Mouse (Mus musculus) limb, embryonic 11.5 days (tissue): ENCODE measurements around the gene Csad. TPM values are rescaled to one million over a fixed set of nuclear protein-coding genes. Genes with fewer than 3 reads are reported as not detected.

ENCODE experiments used
- polyA plus RNA-seq: library from polyadenylated mRNA; unstranded; fragments of >200 nt; fragmentation: Nextera tagmentation; extraction: Ambion mirVana; gene quantifications from 2 replicates; pipeline ENCODE4 v1.2.1, GENCODE M21; 2014

The Csad gene
- polyA plus RNA-seq, 1 experiment from 2014 or later: 37.3 TPM

Other genes with a start within 250 kb of the Csad start
- gene Krt8, start 200.2 kb downstream of the Csad start, polyA plus RNA-seq: 21.3 and 22.7 TPM in 2 replicates
- gene Krt18, start 176.5 kb downstream of the Csad start, polyA plus RNA-seq: 26.8 and 30.1 TPM in 2 replicates
- 131 and 141 TPM in 2 replicates for gene Eif4b, start 131.0 kb downstream of the Csad start, polyA plus RNA-seq
- gene Tns2, start 104.3 kb downstream of the Csad start, polyA plus RNA-seq: 14.6 and 15.6 TPM in 2 replicates
- 7.2 and 10.0 TPM in 2 replicates for gene Spryd3, start 68.5 kb downstream of the Csad start, polyA plus RNA-seq
- gene Igfbp6, start 60.4 kb downstream of the Csad start, polyA plus RNA-seq: 0.17 and 0.57 TPM in 2 replicates
- gene Soat2, start 54.2 kb downstream of the Csad start, polyA plus RNA-seq: 0.09 and 0.24 TPM in 2 replicates
- 67.5 and 71.1 TPM in 2 replicates for gene Zfp740, start 1.5 kb downstream of the Csad start, polyA plus RNA-seq
- 0.57 and 0.71 TPM in 2 replicates for gene Itgb7, start 27.2 kb upstream of the Csad start, polyA plus RNA-seq
- 118 and 119 TPM in 2 replicates for gene Rarg, start 52.8 kb upstream of the Csad start, polyA plus RNA-seq
- 0.88 and 1.1 TPM in 2 replicates for gene Gm9918, start 65.8 kb upstream of the Csad start, polyA plus RNA-seq
- gene Mfsd5, start 74.7 kb upstream of the Csad start, polyA plus RNA-seq: 58.5 and 62.8 TPM in 2 replicates
- 43.3 and 46.9 TPM in 2 replicates for gene Espl1, start 91.5 kb upstream of the Csad start, polyA plus RNA-seq
- 463 and 490 TPM in 2 replicates for gene Pfdn5, start 121.4 kb upstream of the Csad start, polyA plus RNA-seq
- 122 and 133 TPM in 2 replicates for gene Myg1, start 127.0 kb upstream of the Csad start, polyA plus RNA-seq
- 115 and 116 TPM in 2 replicates for gene Aaas, start 146.0 kb upstream of the Csad start, polyA plus RNA-seq
- gene Sp7, start 162.5 kb upstream of the Csad start, polyA plus RNA-seq: 1.7 and 2.3 TPM in 2 replicates
- 11.8 and 13.3 TPM in 2 replicates for gene Sp1, start 201.4 kb upstream of the Csad start, polyA plus RNA-seq
- gene Amhr2, start 240.6 kb upstream of the Csad start, polyA plus RNA-seq: not detected in 2 replicates